Mouse (Mus musculus): ENCODE measurements around the gene Lama4. TPM values are rescaled to one million over a fixed set of nuclear protein-coding genes. Genes with fewer than 3 reads are reported as not detected.

Lama4 gene
- total and polyA plus RNA-seq, 3 experiments, result 40.7 to 55.4 (median 51.8) TPM

DNA sequence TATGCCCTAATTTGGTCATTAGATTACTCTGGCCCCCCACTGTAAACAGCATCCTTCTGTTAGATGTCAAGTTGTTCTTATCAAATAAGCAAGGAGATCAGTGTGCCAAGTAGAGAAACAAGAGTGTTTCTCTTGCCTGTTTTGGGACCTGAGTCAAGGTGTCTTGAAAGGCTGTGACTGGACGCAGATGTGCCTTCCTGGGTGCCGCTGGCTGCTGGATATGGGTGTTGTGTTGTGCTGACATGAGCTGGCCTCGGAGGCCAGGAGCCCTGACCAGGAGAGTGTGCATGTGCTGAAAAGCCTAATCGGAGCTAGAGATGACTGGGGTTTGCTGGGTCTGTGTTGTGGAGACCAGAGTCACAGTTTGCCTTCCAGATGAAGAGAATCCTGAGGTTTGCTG, 100.7 kb downstream of the Lama4 start:
- intact Hi-C loops (cut with DNase I), result no loop called here
- Histone ChIP-seq H3K4me3 (no peak overlapping the region), H3K4me1 (ENCODE audit: control insufficient read depth, insufficient read depth, low read length) (peaks cover 2% of the 10 kb centered on the region; the same call in 1 of the 2 replicates), H3K79me2 (replicated peaks; ENCODE audit: control insufficient read depth, insufficient read depth, low read length) (no peaks in the 10 kb centered on the region), H3K27ac (no peak overlapping the region), H3K36me3 (ENCODE audit: control insufficient read depth, insufficient read depth, low read length) (peaks cover 3% of the 10 kb centered on the region), H3K27me3 (ENCODE audit: control insufficient read depth, insufficient read depth, low read length) (no peaks in the 10 kb centered on the region), H3K9ac (ENCODE audit: low read depth, low read length) (no peak overlapping the region)
- 69% methylated on average over 4 of the region's 4 CpGs for WGBS
- no peak for TF ChIP-seq POLR2A (IDR thresholded peaks at IDR 0.05; ENCODE audit: insufficient read depth, low read depth, low read length)
- DNase-seq, result peak; percentile 42 to 46

DNA sequence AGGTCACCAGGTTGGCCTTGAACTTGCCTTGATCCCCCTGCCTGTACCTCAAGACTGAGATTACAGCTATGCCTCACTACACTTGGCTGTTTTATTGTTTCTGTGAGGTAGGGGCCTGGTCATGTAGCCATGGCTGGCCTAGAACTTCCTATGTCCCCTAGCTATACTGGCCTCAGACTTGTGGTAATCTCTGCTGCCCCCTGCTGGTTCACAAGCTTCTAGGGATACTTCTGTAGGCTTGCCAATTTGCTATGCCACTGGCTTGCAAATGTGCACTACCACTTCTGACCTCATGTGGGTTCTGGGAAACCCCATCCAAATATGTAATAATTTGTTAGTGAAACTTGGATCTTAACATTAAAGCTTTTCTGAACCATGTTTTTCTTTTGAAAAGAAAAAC, 101.6 kb downstream of the Lama4 start:
- intact Hi-C loops (cut with DNase I), result loop anchor here (1.0 kb wide), 1 partner anchor 192 kb away; no protein-coding TSS in a partner anchor
- no peaks in the 10 kb centered on the region for H3K27me3 ChIP-seq (ENCODE audit: control insufficient read depth, insufficient read depth, low read length)
- TF ChIP-seq EP300 (IDR thresholded peaks at IDR 0.05; ENCODE audit: insufficient read depth, low read depth, low read length), result 0 out of 2 replicates have a peak, but pooled peaks have one; percentile 17
- TF ChIP-seq CTCF (IDR thresholded peaks at IDR 0.05), result peak; percentile 95
- TF ChIP-seq POLR2A (IDR thresholded peaks at IDR 0.05; ENCODE audit: insufficient read depth, low read depth, low read length), result no peak

DNA sequence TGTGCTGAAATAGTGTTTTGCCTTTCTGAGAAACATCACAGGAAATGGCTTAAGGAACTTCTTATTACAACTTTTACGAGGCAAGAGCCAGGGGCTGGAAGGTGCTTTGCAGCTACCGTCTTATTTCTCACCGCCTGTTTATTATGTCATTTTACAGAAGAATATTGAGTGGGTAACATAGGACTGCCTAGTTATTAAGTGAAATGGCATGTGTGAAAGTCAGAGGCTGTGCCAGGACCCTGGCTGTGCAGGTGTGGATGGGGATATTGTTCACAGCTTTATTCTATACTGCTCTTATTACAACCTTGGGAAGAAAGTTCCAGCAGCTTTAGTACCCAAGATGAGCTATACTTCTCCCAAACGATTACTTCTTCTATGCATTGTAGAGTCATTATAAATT, 106.7 kb downstream of the Lama4 start:
- TF ChIP-seq EP300 (IDR thresholded peaks at IDR 0.05; ENCODE audit: insufficient read depth, low read depth, low read length) (no peak), POLR2A (IDR thresholded peaks at IDR 0.05; ENCODE audit: insufficient read depth, low read depth, low read length) (no peak), CTCF (IDR thresholded peaks at IDR 0.05) (no peak)
- 77% methylated on average over 4 of the region's 4 CpGs for WGBS
- Histone ChIP-seq H3K27me3 (ENCODE audit: control insufficient read depth, insufficient read depth, low read length) (no peaks in the 10 kb centered on the region), H3K27ac (no peak overlapping the region), H3K36me3 (ENCODE audit: control insufficient read depth, insufficient read depth, low read length) (peaks cover 5% of the 10 kb centered on the region), H3K79me2 (replicated peaks; ENCODE audit: control insufficient read depth, insufficient read depth, low read length) (no peaks in the 10 kb centered on the region), H3K4me1 (ENCODE audit: control insufficient read depth, insufficient read depth, low read length) (no peaks in the 10 kb centered on the region), H3K4me3 (no peak overlapping the region), H3K9ac (ENCODE audit: low read depth, low read length) (no peak overlapping the region)
- no peak for DNase-seq
- intact Hi-C loops (cut with DNase I), result no loop called here

More for the DNA sequence above, 101.6 kb downstream of the Lama4 start:
- Histone ChIP-seq H3K36me3 (ENCODE audit: control insufficient read depth, insufficient read depth, low read length) (peaks cover under 1% of the 10 kb centered on the region), H3K79me2 (replicated peaks; ENCODE audit: control insufficient read depth, insufficient read depth, low read length) (no peaks in the 10 kb centered on the region), H3K9ac (ENCODE audit: low read depth, low read length) (no peak overlapping the region), H3K4me1 (ENCODE audit: control insufficient read depth, insufficient read depth, low read length) (peaks cover 2% of the 10 kb centered on the region; the same call in 1 of the 2 replicates), H3K4me3 (no peak overlapping the region), H3K27ac (no peak overlapping the region)
- peak; percentile 72 to 74 for DNase-seq

DNA sequence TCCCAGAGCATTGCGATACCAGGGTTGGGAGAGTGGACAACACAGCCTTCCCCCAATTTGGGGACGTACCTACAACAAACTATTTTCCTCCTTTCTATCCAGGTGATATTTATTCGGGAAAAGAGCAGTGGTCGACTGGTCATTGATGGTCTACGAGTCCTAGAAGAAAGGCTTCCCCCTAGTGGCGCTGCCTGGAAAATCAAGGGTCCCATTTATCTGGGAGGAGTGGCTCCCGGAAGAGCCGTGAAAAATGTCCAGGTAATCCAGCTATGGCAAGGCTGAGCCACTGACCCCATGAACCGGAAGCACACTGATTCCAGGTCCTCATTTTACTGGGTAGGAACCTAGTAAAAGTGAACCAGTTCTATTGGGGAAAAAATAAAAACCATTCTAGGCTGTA, 131.7 kb downstream of the Lama4 start:
- WGBS, result 74% methylated on average over 9 of the region's 9 CpGs
- peak; percentile 72 for TF ChIP-seq CTCF (IDR thresholded peaks at IDR 0.05)
- no peak for TF ChIP-seq POLR2A (IDR thresholded peaks at IDR 0.05; ENCODE audit: insufficient read depth, low read depth, low read length)
- Histone ChIP-seq H3K4me3 (no peak overlapping the region), H3K27me3 (ENCODE audit: control insufficient read depth, insufficient read depth, low read length) (no peaks in the 10 kb centered on the region), H3K4me1 (ENCODE audit: control insufficient read depth, insufficient read depth, low read length) (no peaks in the 10 kb centered on the region), H3K79me2 (replicated peaks; ENCODE audit: control insufficient read depth, insufficient read depth, low read length) (no peaks in the 10 kb centered on the region), H3K27ac (no peak overlapping the region), H3K36me3 (ENCODE audit: control insufficient read depth, insufficient read depth, low read length) (peaks cover 8% of the 10 kb centered on the region), H3K9ac (ENCODE audit: low read depth, low read length) (no peak overlapping the region)
- intact Hi-C loops (cut with DNase I), result no loop called here
- peak in 1 of 2 experiments; percentile 44 for DNase-seq

DNA sequence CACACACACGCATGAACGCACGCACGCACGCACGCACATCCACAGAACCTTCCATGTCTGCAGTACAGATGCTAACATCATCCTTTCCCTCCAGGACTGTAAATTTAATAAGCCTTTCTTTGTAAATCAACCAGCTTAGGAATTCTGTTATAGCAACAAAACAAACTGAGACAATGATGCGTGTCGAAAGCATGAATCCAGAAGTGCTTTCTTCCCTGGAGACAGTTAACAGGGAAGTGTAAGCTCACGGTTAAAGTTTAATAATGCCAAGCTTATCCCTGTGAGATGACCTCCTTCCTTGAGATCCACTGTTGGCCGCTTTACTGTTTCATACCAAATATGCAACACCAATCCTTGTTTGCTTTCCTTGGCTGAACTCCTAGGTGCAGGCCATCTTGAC, 133.4 kb downstream of the Lama4 start:
- Histone ChIP-seq H3K36me3 (ENCODE audit: control insufficient read depth, insufficient read depth, low read length) (peaks cover 6% of the 10 kb centered on the region), H3K27me3 (ENCODE audit: control insufficient read depth, insufficient read depth, low read length) (no peaks in the 10 kb centered on the region), H3K4me3 (no peak overlapping the region), H3K4me1 (ENCODE audit: control insufficient read depth, insufficient read depth, low read length) (no peaks in the 10 kb centered on the region), H3K79me2 (replicated peaks; ENCODE audit: control insufficient read depth, insufficient read depth, low read length) (no peaks in the 10 kb centered on the region), H3K9ac (ENCODE audit: low read depth, low read length) (no peak overlapping the region), H3K27ac (no peak overlapping the region)
- intact Hi-C loops (cut with DNase I), result no loop called here
- DNase-seq, result no peak
- 93% methylated on average over 10 of the region's 10 CpGs for WGBS
- TF ChIP-seq POLR2A (IDR thresholded peaks at IDR 0.05; ENCODE audit: insufficient read depth, low read depth, low read length) (no peak), CTCF (IDR thresholded peaks at IDR 0.05) (no peak)

DNA sequence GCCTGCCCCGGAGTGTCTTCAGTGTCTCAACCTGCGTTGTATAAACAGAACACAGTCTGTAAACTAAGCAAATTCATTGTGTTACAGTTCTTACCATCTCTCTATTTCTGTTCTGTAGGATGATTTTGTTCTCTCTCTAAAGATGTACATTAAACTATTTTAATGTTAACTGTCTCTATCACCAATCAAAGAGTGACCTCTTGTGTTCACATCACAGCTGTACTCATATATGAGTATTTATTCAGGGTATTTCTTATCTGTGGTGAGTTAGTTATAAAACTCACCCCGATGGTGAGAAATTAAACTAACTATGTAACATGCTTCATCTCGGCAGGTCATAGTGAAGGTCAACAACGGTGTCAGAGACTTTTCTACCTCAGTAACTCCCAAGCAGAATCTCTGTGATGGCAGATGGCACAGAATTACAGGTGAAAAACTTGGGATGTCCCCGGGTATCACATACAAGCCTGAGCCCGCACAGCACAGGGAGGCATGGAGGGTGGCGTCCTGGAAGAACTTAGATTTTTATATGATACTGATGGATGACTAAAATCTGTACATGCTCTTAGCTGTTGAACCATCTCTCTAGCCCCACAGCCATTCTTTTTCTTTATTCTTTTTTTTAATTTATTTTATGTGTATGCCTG, 139.6 kb downstream of the Lama4 start:
- WGBS, result 95% methylated on average over 8 of the region's 8 CpGs
- H3K9ac ChIP-seq (ENCODE audit: low read depth, low read length), result no peak overlapping the region
- H3K27me3 ChIP-seq (ENCODE audit: control insufficient read depth, insufficient read depth, low read length), result no peaks in the 10 kb centered on the region
- no peak overlapping the region for H3K27ac ChIP-seq
- H3K4me1 ChIP-seq (ENCODE audit: control insufficient read depth, insufficient read depth, low read length), result no peaks in the 10 kb centered on the region
- TF ChIP-seq EP300 (IDR thresholded peaks at IDR 0.05; ENCODE audit: insufficient read depth, low read depth, low read length), result no peak
- no peak for TF ChIP-seq POLR2A (IDR thresholded peaks at IDR 0.05; ENCODE audit: insufficient read depth, low read depth, low read length)
- TF ChIP-seq CTCF (IDR thresholded peaks at IDR 0.05), result no peak
- no peak for DNase-seq
- intact Hi-C loops (cut with DNase I), result no loop called here
- no peak overlapping the region for H3K4me3 ChIP-seq
- peaks cover 6% of the 10 kb centered on the region for H3K36me3 ChIP-seq (ENCODE audit: control insufficient read depth, insufficient read depth, low read length)
- H3K79me2 ChIP-seq (replicated peaks; ENCODE audit: control insufficient read depth, insufficient read depth, low read length), result no peaks in the 10 kb centered on the region

Measured in heart, adult 2 months (tissue).